Mouse (Mus musculus) heart, adult 2 months (tissue): ENCODE measurements around the gene Trim72.

Experiments used
- CTCF ChIP-seq: fragments of 200-600 bp; IDR thresholded peaks from 2 replicates; pipeline ENCODE4 v1.8.1; 2022; ENCODE audit warnings: antibody characterized with exemption, mild to moderate bottlenecking, moderate library complexity
- EP300 ChIP-seq: fragments of 200-500 bp; IDR thresholded peaks from 2 replicates; pipeline ENCODE4 v1.6.1; 2011; ENCODE audit warnings: low read depth, low read length, control low read depth; ENCODE audit not compliant: insufficient read depth
- POLR2A ChIP-seq: fragments of 200-500 bp; IDR thresholded peaks from 2 replicates; pipeline ENCODE4 v1.6.1; 2011; ENCODE audit warnings: mild to moderate bottlenecking, low read depth, low read length, control low read depth; ENCODE audit not compliant: insufficient read depth

- TF ChIP-seq POLR2A = no peak
- TF ChIP-seq CTCF = no peak
- TF ChIP-seq EP300 = no peak
Observed at GRCm38 (mm10) chr7:127978856-127979255, 24.9 kb upstream of the Trim72 start.
